19 mouse cellular contexts compared by ENCODE assay signal in the genomic region with DNA sequence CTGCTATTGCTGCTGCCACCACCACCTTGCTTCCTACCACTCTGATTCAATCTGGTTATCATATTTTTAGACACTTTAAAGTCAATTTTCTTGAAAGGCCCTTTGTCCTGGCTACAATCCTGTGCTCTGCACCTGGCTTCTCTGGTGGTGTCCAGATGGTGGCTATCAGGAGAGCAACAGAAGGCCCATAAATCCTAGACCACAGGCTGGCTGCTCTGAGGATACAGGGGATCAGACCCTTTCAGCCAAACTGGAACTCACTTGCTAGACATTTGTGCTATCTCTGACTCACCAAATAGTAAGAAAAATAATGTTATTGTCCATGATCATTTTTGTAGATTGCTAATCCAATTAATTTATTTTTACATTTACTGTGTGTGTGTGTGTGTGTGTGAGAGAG. TPM values are rescaled to one million over a fixed set of nuclear protein-coding genes. Genes with fewer than 3 reads are reported as not detected.
DNase-seq lines count a peak whose midpoint lies in the region; ATAC-seq lines count a peak whose summit lies in the region.
"Had no signal": no experiment of that assay in that cellular context is flagged by ENCODE, and none has a peak within 500 bp of the region (broad histone marks: within the 10 kb centered on the region; RNA-seq: fewer than 3 reads in every experiment).

No protein-coding gene starts in this region.

- no peaks in the 10 kb centered on the region for H3K9me3 ChIP-seq in limb, embryonic 11.5 days (ENCODE audit: control insufficient read depth, low read length)
- H3K9me3 ChIP-seq: heart, embryonic 10.5 days had no signal

- no peak overlapping the region for H3K4me2 ChIP-seq in limb, embryonic 11.5 days (ENCODE audit: low read depth, severe bottlenecking)
- H3K4me2 ChIP-seq: lung, embryonic 14.5 days had no signal

- ATAC-seq in cerebellum, adult (ENCODE audit: insufficient number of reproducible peaks, low FRiP score, low TSS enrichment), result peak; percentile 93
- 0 out of 2 replicates have a peak, but pooled peaks have one; percentile 26 for ATAC-seq in limb, embryonic 11.5 days (ENCODE audit: insufficient number of reproducible peaks, low FRiP score, low TSS enrichment, low read depth)
- no peak for ATAC-seq in erythroid progenitor cell, adult 5-6 weeks (replicated peaks; ENCODE audit: low FRiP score, poor library complexity, severe bottlenecking)
- no peak for ATAC-seq in monocyte, adult 5-6 weeks (replicated peaks; ENCODE audit: insufficient number of reproducible peaks, low FRiP score, low TSS enrichment, poor library complexity, severe bottlenecking)
- ATAC-seq: midbrain, embryonic 16.5 days had no signal

- H3K27ac ChIP-seq in limb, embryonic 11.5 days (replicated peaks; ENCODE audit: low read depth, low read length), result 0 out of 2 replicates have a peak overlapping the region, but pooled peaks have one; percentile 4
- H3K27ac ChIP-seq: heart, embryonic 10.5 days; stomach, postnatal 0 days had no signal

- DNase-seq in cerebellum, postnatal 4 days (ENCODE audit: low spot score in 2 of 2), result no peak
- peak; percentile 9 for DNase-seq in MN1 (ENCODE audit: low spot score)
- peak; percentile 89 for DNase-seq in cerebellum, adult 9-11 months
- peak; percentile 67 for DNase-seq in limb, embryonic 11.5 days (ENCODE audit: low spot score)
- DNase-seq in lung, adult 18-20 months, result no peak
- DNase-seq: gastrocnemius, postnatal 14 days; kidney, adult 8-10 months; kidney, postnatal 4 days; lung, embryonic 14.5 days; thymus, postnatal 36 days had no signal

- H3K36me3 ChIP-seq in limb, embryonic 11.5 days (ENCODE audit: control insufficient read depth, insufficient read depth, low read length), result no peaks in the 10 kb centered on the region
- H3K36me3 ChIP-seq: heart, embryonic 10.5 days had no signal

- H3K27me3 ChIP-seq in limb, embryonic 11.5 days (ENCODE audit: control insufficient read depth, insufficient read depth, low read length), result no peaks in the 10 kb centered on the region
- H3K27me3 ChIP-seq: CH12.LX had no signal

- H3K4me3 ChIP-seq in limb, embryonic 11.5 days (ENCODE audit: low read depth, low read length), result no peak overlapping the region
- H3K4me3 ChIP-seq: heart, embryonic 10.5 days had no signal

- H3K9ac ChIP-seq in limb, embryonic 11.5 days (ENCODE audit: low read length), result no peak overlapping the region
- H3K9ac ChIP-seq: lung, embryonic 14.5 days had no signal

- H3K4me1 ChIP-seq in limb, embryonic 11.5 days (ENCODE audit: control insufficient read depth, insufficient read depth, low read length), result peaks cover 9% of the 10 kb centered on the region
- H3K4me1 ChIP-seq: heart, embryonic 10.5 days had no signal

RNA-seq across cellular contexts. Expression of a gene that starts 1.8 kb away (rescaled TPM):
- polyA plus RNA-seq in limb, embryonic 11.5 days (2014; fragmentation: Nextera tagmentation; extraction: Ambion mirVana), result 0.16 and 0.20 TPM in 2 replicates
- 2.5 and 4.0 TPM in 2 replicates for total RNA-seq in erythroid progenitor cell, adult 5-6 weeks (2015; ENCODE audit: low replicate concordance)
- 2.1 and 16.3 TPM in 2 replicates for total RNA-seq in erythroid progenitor cell, adult 5-6 weeks (2017; ENCODE audit: low replicate concordance)
- total RNA-seq in monocyte, adult 5-6 weeks (2017), result 69.7 to 98.1 TPM (median 80.6 TPM) in 3 replicates
- total RNA-seq: gastrocnemius, postnatal 14 days; heart, postnatal 25 days had no signal
- polyA plus RNA-seq: liver, adult 2 months; midbrain, embryonic 16.5 days had no signal

RNA-seq across cellular contexts. Expression of a gene that starts 13.6 kb away (rescaled TPM):
- polyA plus RNA-seq in limb, embryonic 11.5 days (2014; fragmentation: Nextera tagmentation; extraction: Ambion mirVana), result 15.5 and 16.1 TPM in 2 replicates
- 14.4 and 22.2 TPM in 2 replicates for total RNA-seq in erythroid progenitor cell, adult 5-6 weeks (2015; ENCODE audit: low replicate concordance)
- total RNA-seq in erythroid progenitor cell, adult 5-6 weeks (2017; ENCODE audit: low replicate concordance), result 6.4 and 6.8 TPM in 2 replicates
- total RNA-seq in monocyte, adult 5-6 weeks (2017), result 73.5 to 108 TPM (median 98.7 TPM) in 3 replicates

Comparison
In these comparisons a context has a peak if more than half of its experiments do, and no peak if none do; other contexts are left out.
1. DNase-seq: peak in MN1 (single experiment), cerebellum, adult 9-11 months (single experiment) and limb, embryonic 11.5 days (single experiment); none in cerebellum, postnatal 4 days (0 of 2) and lung, adult 18-20 months (0 of 2).
2. ATAC-seq: peak in cerebellum, adult (single experiment) and limb, embryonic 11.5 days (single experiment); none in erythroid progenitor cell, adult 5-6 weeks (single experiment) and monocyte, adult 5-6 weeks (single experiment).